Mouse (Mus musculus) liver, embryonic 12.5 days (tissue): Measurements from ENCODE around the gene Actrt2. TPM values are rescaled to one million over a fixed set of nuclear protein-coding genes. Genes with fewer than 3 reads are reported as not detected.

ENCODE experiments used
- ATAC-seq: fragments of 200-750 bp; cut with Nextera tagmentation; 2 replicates; pipeline ENCODE4 v1.8.0; 2017; ENCODE audit warnings: moderate number of reproducible peaks, mild to moderate bottlenecking, moderate library complexity
- H3K27ac ChIP-seq: fragments of 300-500 bp; sonication (generic); 2 replicates; pipeline ENCODE4 v1.5.1; 2016; ENCODE audit warnings: mild to moderate bottlenecking
- H3K27me3 ChIP-seq: fragments of 300-500 bp; sonication (generic); replicated peaks from 2 replicates; pipeline ENCODE4 v1.6.1; 2016; ENCODE audit warnings: mild to moderate bottlenecking, moderate library complexity
- H3K36me3 ChIP-seq: fragments of 300-500 bp; sonication (generic); 2 replicates; pipeline ENCODE4 v1.6.1; 2016; ENCODE audit warnings: mild to moderate bottlenecking, moderate library complexity
- H3K4me1 ChIP-seq: fragments of 300-500 bp; sonication (generic); 2 replicates; pipeline ENCODE4 v1.6.1; 2016
- H3K4me2 ChIP-seq: fragments of 300-500 bp; sonication (generic); 2 replicates; pipeline ENCODE4 v1.6.1; 2016; ENCODE audit warnings: mild to moderate bottlenecking, moderate library complexity
- H3K4me3 ChIP-seq: fragments of 300-500 bp; sonication (generic); 2 replicates; pipeline ENCODE4 v1.5.1; 2016; ENCODE audit warnings: mild to moderate bottlenecking, moderate library complexity
- H3K9ac ChIP-seq: fragments of 300-500 bp; sonication (generic); 2 replicates; pipeline ENCODE4 v1.6.1; 2016; ENCODE audit warnings: mild to moderate bottlenecking, moderate library complexity
- H3K9me3 ChIP-seq: fragments of 300-500 bp; sonication (generic); replicated peaks from 2 replicates; pipeline ENCODE4 v1.6.1; 2016; ENCODE audit warnings: mild to moderate bottlenecking, moderate library complexity
- WGBS: fragments of 180-500 bp; shearing (Covaris S2); methylation state at CpG from one replicate; pipeline ENCODE4 v1.1.7; 2016; ENCODE audit not compliant: insufficient replicate concordance; 5-methylcytosine and 5-hydroxymethylcytosine counted together
- polyA plus RNA-seq: library from polyadenylated mRNA; unstranded; fragments of >200 nt; fragmentation: Nextera tagmentation; extraction: Ambion mirVana; gene quantifications from 2 replicates; pipeline ENCODE4 v1.2.1, GENCODE M21; 2016

Actrt2 gene
- polyA plus RNA-seq, 1 experiment from 2014 or later, result not detected

DNA sequence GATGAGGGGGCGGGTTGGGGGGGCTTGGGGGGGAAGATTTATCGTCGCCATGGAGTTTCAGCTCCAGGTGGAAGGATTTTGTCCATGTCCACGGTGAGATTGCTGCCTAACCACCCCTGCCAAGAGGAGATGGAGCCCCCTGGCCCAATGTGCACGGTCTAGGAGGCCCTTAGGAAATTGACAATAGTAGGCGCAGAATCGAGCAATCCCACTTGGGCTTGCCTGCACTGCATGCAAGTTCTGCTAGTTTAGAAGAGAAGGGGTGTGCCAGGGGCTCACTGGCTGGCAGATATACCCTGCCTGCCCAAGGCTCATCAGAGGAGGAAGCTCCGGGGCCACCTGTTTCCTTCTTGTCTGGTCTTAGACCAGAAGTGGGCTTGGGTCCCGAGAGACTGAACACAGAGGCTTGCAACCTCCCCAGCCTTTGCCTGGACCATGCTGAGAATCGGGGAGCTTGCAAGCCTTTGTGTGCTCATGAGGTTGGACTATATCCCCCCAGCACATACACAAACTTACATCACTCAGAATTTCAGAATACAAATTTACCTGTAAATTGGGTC lies 7.9 kb upstream of the Actrt2 start:
- Histone ChIP-seq H3K27me3 (peaks cover 16% of the 10 kb centered on the region; the same call in 1 of the 2 replicates), H3K27ac (no peak overlapping the region), H3K4me1 (no peaks in the 10 kb centered on the region), H3K4me2 (no peak overlapping the region), H3K9me3 (no peaks in the 10 kb centered on the region), H3K4me3 (no peak overlapping the region), H3K9ac (no peak overlapping the region), H3K36me3 (no peaks in the 10 kb centered on the region)
- WGBS, result 52% methylated on average over 10 of the region's 10 CpGs
- no peak for ATAC-seq

DNA sequence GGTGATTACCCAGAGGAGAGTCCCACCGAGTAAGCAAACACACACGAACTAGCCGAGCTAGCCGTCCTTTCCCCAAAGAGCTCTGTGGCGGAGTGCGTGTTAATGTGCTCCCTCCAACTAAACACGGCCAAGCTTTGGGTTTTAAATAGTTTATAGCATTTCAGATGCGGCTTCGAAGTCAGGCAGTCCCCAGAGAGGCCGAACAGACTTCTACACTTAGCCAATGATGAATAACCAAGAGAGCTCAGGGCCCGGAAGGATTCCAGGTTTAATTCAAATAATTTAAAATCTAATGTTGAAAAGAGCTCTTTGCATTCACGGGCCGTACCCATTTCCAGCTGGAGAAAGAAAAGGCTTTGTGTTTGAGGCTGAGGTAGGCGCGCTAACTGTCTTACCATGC lies 7.3 kb upstream of the Actrt2 start:
- Histone ChIP-seq H3K27me3 (peaks cover 16% of the 10 kb centered on the region; the same call in 1 of the 2 replicates), H3K4me2 (no peak overlapping the region), H3K4me3 (no peak overlapping the region), H3K9me3 (no peaks in the 10 kb centered on the region), H3K27ac (no peak overlapping the region), H3K36me3 (no peaks in the 10 kb centered on the region), H3K9ac (no peak overlapping the region), H3K4me1 (no peaks in the 10 kb centered on the region)
- ATAC-seq, result no peak
- 43% methylated on average over 15 of the region's 15 CpGs for WGBS

DNA sequence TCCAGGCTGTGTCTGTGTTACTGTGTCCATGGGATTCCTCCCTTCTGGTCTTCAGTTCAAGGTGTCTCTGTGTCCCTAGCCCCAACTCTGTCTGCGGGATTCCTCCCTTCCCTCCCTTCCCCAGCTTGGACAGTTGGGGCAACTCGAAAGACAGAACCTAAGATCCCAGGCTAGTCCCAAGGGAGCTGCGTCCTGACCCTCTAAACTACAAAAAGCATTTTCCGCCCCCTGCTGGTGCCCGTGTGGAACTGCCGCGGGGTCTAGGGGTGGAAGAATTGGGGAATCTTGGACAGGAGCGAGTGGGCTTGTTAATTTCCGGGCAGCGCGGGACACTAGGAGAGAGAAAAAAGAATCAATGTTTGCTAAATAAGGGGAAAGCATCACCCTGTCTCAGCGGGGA lies 6.9 kb upstream of the Actrt2 start:
- Histone ChIP-seq H3K9me3 (no peaks in the 10 kb centered on the region), H3K27me3 (peaks cover 16% of the 10 kb centered on the region; the same call in 1 of the 2 replicates), H3K4me1 (no peaks in the 10 kb centered on the region), H3K36me3 (no peaks in the 10 kb centered on the region), H3K4me2 (no peak overlapping the region), H3K27ac (no peak overlapping the region), H3K9ac (no peak overlapping the region), H3K4me3 (no peak overlapping the region)
- ATAC-seq, result no peak
- WGBS, result 6% methylated on average over 12 of the region's 12 CpGs

DNA sequence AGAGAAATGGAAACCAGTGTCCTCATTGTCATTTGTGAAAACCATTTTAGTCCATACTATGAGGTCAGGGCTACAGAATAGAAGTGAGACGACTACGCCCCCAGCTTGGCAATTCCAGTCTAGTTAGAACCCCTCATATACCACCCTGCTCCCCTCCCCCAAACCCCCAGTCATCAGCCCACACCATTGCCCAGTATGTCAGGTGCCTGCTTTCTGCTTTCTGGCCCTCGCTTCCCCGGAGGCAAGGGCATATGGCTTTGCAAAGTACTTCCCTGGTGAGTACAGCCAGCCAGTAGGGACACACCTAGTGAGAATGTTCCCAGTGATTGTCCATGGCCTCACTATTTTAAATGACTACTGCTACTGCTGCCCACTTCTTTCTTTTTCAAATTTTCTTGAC lies 6.3 kb upstream of the Actrt2 start:
- Histone ChIP-seq H3K36me3 (no peaks in the 10 kb centered on the region), H3K27me3 (peaks cover 16% of the 10 kb centered on the region; the same call in 1 of the 2 replicates), H3K4me2 (no peak overlapping the region), H3K4me3 (no peak overlapping the region), H3K4me1 (no peaks in the 10 kb centered on the region), H3K9me3 (no peaks in the 10 kb centered on the region), H3K9ac (no peak overlapping the region), H3K27ac (no peak overlapping the region)
- no peak for ATAC-seq
- 55% methylated on average over 4 of the region's 4 CpGs for WGBS

DNA sequence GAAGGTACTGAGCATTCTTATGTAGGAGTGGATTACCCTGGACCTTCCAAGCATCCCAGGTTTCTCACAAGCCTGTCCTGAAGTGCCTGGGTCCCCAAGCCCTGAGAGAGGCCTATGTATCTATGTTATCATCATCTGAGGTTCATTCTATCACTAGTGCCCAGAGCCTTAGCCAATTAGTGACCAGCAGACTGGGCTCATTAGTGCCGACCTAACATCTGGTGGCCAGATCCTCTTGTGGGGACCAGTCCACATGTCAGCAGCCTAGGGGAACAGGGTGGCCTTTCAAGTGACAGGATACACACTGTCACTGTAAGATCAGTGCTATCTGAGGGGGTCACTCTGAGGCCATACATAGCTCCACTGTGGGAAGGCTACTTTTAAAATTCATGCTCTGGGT lies 4.4 kb upstream of the Actrt2 start:
- no peaks in the 10 kb centered on the region for H3K4me1 ChIP-seq
- H3K27ac ChIP-seq, result no peak overlapping the region
- H3K27me3 ChIP-seq, result peaks cover 10% of the 10 kb centered on the region
- WGBS, result 27% methylated on average over 1 of the region's 1 CpGs
- ATAC-seq, result no peak
- no peak overlapping the region for H3K4me3 ChIP-seq
- H3K36me3 ChIP-seq, result no peaks in the 10 kb centered on the region
- H3K9me3 ChIP-seq, result no peaks in the 10 kb centered on the region
- H3K9ac ChIP-seq, result no peak overlapping the region
- no peak overlapping the region for H3K4me2 ChIP-seq

DNA sequence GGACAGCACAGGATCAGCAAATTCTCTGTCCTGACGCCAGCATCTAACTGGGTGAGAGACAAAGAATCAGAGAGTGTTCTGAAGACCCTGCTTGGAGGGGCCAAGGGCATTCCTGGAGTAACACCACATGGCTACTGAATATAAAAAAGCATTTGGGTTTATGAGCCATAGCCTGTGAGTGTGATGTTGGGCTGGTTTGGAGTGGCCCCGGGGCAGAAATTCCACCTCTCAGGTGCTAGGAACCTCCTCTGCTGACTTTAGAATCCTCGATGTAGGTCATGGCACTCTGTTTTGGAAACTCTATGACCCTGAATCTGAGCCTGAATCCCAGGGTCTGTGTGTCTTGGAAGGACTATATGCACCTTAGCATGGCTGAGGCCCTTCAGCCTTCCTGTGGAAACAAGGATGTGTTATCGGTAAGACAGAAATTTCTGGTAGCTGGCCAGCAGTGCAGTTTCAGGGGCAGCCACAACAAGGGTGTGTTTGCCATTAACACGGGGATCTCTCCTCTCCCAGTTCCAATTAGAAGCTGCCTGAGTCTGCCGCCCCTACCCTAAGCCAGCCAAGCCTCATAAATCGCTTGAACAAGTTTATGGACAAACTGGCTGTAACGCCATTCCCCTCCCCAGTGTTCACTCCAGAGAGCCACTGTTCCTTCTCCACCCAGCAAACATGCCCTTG lies 3.7 kb upstream of the Actrt2 start:
- no peak overlapping the region for H3K4me3 ChIP-seq
- H3K4me2 ChIP-seq, result no peak overlapping the region
- no peaks in the 10 kb centered on the region for H3K4me1 ChIP-seq
- peaks cover 9% of the 10 kb centered on the region for H3K27me3 ChIP-seq
- no peaks in the 10 kb centered on the region for H3K9me3 ChIP-seq
- no peak overlapping the region for H3K27ac ChIP-seq
- H3K36me3 ChIP-seq, result no peaks in the 10 kb centered on the region
- 59% methylated on average over 8 of the region's 8 CpGs for WGBS
- H3K9ac ChIP-seq, result no peak overlapping the region
- no peak for ATAC-seq

DNA sequence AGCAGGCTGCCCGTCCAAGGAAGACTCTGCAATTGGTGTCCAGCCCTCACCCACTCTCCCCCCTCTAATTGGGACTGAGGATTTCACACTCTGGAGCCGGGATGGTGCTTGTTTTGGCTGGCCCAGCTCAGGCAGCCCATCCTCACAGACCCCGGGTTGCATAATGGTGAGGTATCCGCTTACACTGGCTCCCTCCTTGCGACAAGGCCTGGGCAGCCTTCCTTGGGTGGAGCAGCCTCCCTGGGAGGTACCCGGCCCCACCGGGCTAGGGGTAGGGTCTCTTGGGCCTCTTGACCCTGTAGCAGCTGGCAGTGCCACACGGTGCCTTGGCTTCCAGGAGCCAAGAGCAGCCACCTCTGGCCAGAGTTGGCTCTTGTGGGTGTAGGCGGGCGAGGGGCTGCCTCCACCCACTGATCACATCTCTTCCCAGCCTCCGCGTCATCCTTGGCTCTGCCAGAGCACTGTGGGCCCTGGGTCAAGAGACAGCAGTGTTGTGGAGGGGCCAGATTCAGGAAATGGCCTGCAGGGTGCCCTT lies 4.9 kb downstream of the Actrt2 start:
- peaks cover 23% of the 10 kb centered on the region for H3K27me3 ChIP-seq
- WGBS, result 44% methylated on average over 12 of the region's 12 CpGs

DNA sequence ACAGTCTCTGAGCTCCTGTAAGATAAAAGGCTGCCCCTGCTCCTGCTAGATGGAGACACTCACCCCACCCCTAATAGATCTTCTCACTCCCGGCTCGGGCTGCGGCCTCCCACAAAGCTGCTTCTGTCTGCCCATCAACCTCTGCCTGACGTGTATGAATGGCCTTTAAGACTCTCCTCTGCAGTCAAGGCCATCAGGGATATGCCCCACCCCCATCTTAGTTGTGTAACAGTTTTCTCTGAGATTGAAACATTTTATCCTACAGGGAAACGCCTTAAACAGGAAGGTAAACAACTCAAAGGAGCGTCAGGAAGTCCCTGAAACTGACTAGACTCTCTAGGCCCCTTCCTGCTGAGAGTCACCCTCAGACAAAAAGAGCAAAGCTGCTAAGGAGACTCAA lies 6.4 kb downstream of the Actrt2 start:
- peaks cover 23% of the 10 kb centered on the region for H3K27me3 ChIP-seq
- 47% methylated on average over 6 of the region's 6 CpGs for WGBS

More for the DNA sequence above, 4.9 kb downstream of the Actrt2 start:
- ATAC-seq, result no peak
- Histone ChIP-seq H3K36me3 (no peaks in the 10 kb centered on the region), H3K27ac (no peak overlapping the region), H3K9me3 (no peaks in the 10 kb centered on the region), H3K4me1 (no peaks in the 10 kb centered on the region), H3K9ac (no peak overlapping the region), H3K4me2 (no peak overlapping the region), H3K4me3 (no peak overlapping the region)

DNA sequence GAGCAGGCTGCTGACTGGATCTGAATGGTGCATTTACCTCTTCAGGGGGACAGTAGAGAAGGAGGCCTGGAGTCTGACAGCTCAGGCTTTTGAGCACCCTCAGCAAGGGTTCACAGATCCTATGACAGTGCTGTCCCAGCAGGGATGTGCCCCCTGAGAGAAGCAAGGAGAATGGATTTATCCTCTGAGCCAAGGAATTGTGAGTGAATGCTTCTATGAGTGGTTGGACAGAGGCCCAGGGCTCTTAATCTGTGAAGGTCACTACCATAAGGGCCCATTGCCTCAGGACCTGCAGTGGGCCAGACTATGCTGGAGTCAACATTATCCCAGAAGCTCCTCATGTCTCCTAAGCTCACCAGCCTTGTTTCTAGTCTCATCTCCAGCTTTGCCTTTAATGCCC lies 7.6 kb downstream of the Actrt2 start:
- no peaks in the 10 kb centered on the region for H3K4me1 ChIP-seq

More for the DNA sequence above, 6.4 kb downstream of the Actrt2 start:
- H3K27ac ChIP-seq, result no peak overlapping the region
- H3K4me1 ChIP-seq, result no peaks in the 10 kb centered on the region
- H3K36me3 ChIP-seq, result no peaks in the 10 kb centered on the region
- no peak overlapping the region for H3K9ac ChIP-seq
- no peaks in the 10 kb centered on the region for H3K9me3 ChIP-seq
- H3K4me2 ChIP-seq, result no peak overlapping the region
- no peak overlapping the region for H3K4me3 ChIP-seq
- no peak for ATAC-seq

DNA sequence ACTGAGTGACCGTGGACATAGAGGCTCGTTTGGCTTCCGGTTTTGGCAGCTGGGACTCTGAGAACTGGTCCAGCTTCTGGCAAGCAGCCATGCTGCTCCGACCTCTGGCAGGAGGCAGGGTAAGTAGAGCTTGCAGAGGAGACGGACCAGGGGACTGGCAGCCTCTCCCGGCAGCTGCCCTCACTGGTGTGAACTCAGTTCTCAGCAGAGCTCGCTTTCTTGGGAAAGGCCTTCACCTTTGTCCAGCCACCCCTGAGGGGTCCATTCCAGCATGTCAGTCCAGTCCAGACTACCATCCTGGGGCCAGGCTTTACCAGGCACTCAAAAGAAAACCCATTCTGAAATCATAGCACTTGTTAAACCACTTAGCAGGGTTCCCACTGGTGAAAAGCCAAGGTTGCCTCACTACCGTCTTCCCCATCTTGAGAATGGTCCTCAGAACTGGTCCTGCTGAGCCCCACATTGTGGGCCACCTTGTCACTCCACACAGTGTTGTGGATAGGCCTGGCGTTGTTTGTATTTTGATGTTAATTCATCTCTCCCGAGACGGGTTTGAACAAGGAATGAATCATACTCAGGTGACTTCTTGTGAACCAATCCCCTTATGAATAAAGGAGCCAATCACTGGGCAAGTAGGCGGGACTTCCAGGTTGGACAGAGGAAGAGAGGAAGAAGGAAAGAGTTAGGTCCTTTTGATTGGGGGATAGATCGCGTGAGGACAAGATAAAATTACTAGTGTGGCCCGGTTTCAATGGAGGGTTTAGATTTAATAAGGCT lies 12.3 kb downstream of the Actrt2 start:
- ATAC-seq, result no peak
- H3K4me3 ChIP-seq, result no peak overlapping the region
- H3K27me3 ChIP-seq, result peaks cover 30% of the 10 kb centered on the region
- no peaks in the 10 kb centered on the region for H3K4me1 ChIP-seq
- no peaks in the 10 kb centered on the region for H3K36me3 ChIP-seq
- WGBS, result 56% methylated on average over 15 of the region's 15 CpGs
- H3K4me2 ChIP-seq, result no peak overlapping the region
- H3K9me3 ChIP-seq, result no peaks in the 10 kb centered on the region
- no peak overlapping the region for H3K27ac ChIP-seq
- H3K9ac ChIP-seq, result no peak overlapping the region

More for the DNA sequence above, 7.6 kb downstream of the Actrt2 start:
- Histone ChIP-seq H3K4me3 (no peak overlapping the region), H3K4me2 (no peak overlapping the region), H3K36me3 (no peaks in the 10 kb centered on the region), H3K9me3 (no peaks in the 10 kb centered on the region), H3K27ac (no peak overlapping the region), H3K9ac (no peak overlapping the region), H3K27me3 (peaks cover 19% of the 10 kb centered on the region)
- ATAC-seq, result no peak

DNA sequence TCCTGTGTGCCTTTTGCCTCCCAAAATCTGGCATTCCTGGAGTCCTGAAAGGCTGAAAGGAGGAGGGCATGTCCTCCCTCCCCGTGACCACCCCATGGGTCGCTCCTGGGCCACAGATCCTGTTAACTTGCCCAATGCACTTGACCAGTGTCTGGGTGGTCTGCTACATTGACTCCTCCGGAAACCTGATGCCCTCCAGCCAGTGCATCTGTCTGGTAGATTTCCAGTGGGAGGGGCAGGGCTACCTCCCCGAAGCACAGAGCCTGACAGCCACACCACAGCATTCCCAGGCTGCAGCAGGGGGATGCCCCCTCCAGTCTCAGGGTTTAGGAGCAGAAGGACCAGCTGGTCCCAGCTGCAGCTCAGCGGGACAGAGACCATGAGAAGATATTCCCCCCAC lies 15.2 kb downstream of the Actrt2 start:
- Histone ChIP-seq H3K27me3 (peaks cover 34% of the 10 kb centered on the region), H3K4me2 (no peak overlapping the region), H3K9ac (no peak overlapping the region), H3K27ac (no peak overlapping the region), H3K4me3 (no peak overlapping the region), H3K36me3 (no peaks in the 10 kb centered on the region), H3K9me3 (no peaks in the 10 kb centered on the region), H3K4me1 (no peaks in the 10 kb centered on the region)
- WGBS, result 17% methylated on average over 5 of the region's 5 CpGs
- ATAC-seq, result no peak

DNA sequence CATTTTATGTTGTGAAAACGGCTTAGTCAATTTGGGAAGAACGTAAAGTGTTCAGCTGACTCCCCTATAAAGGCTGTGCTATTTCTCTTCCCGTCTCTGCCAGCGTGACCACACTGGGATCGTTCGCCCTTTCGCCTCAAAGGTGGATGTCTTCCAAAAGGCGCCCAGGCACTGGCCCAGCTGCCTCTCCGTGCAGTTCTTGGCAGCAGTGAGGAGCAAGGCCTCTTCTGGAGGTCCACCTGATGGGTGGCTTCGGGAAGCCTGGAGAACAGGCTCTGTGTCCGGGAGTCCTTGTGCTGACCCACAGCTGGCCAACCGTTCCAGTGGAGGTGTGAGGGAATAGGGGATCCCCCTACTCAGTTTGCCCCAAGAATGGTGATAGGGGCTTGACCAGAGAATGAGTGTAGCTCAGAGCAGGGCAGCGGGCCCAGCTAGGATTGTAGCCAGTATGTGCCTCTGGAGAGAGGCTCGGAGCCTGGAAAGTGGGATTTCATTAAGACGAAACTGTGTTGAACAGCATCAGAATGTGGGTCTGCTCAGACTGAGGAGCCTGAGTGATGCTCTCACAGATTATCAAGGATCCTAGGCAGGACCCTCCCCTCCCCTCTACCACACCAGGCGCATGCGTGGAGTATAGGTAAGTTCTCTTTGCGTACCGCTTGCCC lies 18.5 kb downstream of the Actrt2 start:
- Histone ChIP-seq H3K27me3 (peaks cover 59% of the 10 kb centered on the region), H3K4me2 (no peak overlapping the region), H3K4me3 (no peak overlapping the region), H3K4me1 (no peaks in the 10 kb centered on the region), H3K9ac (no peak overlapping the region), H3K36me3 (no peaks in the 10 kb centered on the region), H3K27ac (no peak overlapping the region), H3K9me3 (no peaks in the 10 kb centered on the region)
- 67% methylated on average over 19 of the region's 19 CpGs for WGBS
- no peak for ATAC-seq
